Mouse (Mus musculus) 3134 (cell line): ENCODE results near the gene Olfr156.
"Not testable (repeated sequence)": the region's sequence is repeated elsewhere in the genome, so short reads cannot be mapped to it uniquely, and the experiment has no call there.

Source experiments
- DNase-seq: peaks from one replicate; pipeline ENCODE4 v3.0.0-alpha.2; 2011; ENCODE audit warnings: low spot score; ENCODE audit not compliant: insufficient read length; ENCODE audit errors: extremely low read depth

The Olfr156 gene

GRCm38 (mm10) chr4:43823845-43824337, at the start of gene Olfr156:
Gene Olfr156, minus strand, starts transcription at chr4:43823895.
- peak; percentile 51 for DNase-seq

DNA sequence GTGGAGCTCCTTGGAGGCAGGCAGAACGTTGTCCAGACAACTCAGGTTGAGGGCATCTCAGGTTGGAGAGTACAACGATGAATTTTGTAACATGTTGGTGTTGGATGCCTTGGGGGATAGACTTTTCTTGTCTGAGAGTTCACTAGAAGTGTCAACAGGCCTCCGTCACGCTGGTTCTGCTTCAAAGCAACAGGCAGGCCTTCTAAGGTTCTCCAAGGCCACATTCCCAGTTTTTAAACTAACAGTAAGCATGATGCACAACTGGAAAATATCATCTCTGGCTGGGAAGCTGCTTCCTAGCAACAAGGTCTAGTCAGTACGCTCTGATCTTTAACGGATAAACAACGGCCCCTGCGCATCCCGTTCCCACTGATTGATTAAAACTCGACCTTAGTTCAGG, 46.1 kb upstream of the Olfr156 start:
- DNase-seq, result no peak

GRCm38 (mm10) chr4:43863298-43863697, 39.6 kb upstream of the Olfr156 start:
- DNase-seq, result no peak

GRCm38 (mm10) chr4:43860744-43861519, 37.2 kb upstream of the Olfr156 start:
- DNase-seq, result peak; percentile 64

- DNase-seq, result peak; percentile 20
Measured at GRCm38 (mm10) chr4:43859886-43860285, 36.2 kb upstream of the Olfr156 start.

DNA sequence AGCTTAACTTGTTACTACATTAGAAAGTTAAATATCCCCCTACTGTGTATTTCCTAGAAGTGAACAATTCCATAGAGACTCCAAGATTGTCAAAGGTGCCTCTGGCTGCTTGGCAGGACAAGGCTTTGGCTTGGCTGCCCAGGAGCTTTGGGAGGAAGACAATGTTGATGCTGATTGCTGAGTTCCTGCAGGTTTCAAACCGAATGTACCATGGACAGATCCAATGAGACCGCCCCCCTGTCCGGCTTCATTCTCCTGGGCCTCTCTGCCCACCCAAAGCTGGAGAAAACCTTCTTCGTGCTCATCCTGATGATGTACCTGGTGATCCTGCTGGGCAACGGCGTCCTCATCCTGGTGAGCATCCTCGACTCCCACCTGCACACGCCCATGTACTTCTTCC, 30.4 kb upstream of the Olfr156 start:
- DNase-seq, result no peak

GRCm38 (mm10) chr4:43851265-43851664, 27.6 kb upstream of the Olfr156 start, which contains the start of gene Olfr155:
Gene Olfr155, plus strand, starts transcription at chr4:43851565.
- no peak for DNase-seq

DNA sequence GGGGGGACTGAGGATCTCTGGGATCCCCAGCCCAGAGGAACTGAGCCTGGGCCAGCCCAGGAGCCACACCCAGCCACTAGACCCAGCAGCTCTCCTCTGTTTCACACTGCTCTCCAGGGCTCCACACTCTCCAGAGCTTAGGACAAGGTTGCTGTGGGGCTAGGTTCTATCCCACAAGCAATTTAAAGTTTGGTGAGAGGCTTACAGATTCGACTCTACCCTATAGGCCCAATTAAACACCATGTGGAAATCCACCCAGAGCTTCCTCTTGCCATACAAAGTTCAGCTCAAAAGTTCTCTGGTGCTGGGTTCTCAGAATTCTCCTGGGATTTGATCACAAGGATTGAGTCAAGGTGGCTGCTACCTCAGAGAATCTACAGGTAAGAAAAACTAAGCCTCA, 16.4 kb upstream of the Olfr156 start, which contains the start of gene Olfr157:
Olfr157 (minus strand) TSS at position 101 of the 400 bp plus-strand sequence.
- no peak for DNase-seq

DNA sequence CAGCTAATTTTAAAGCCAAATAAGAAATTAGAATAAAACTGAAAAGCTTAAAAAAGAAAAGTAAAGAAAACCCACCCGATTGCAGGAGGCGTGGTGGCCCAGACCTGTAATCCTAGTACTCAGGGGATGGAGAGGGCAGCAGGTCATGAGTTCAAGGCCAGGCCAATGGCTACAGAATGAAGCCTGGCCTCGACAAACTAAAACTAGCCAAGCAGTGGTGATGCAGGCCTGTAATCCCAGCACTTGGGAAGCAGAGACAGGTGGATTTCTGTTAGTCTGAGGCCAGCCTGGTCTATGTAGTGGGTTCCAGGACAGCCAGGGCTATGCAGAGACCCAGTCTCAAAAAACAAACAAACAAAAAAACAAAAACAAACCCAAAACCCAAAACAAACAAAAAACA, 14.6 kb upstream of the Olfr156 start:
- no peak for DNase-seq

- no peak for DNase-seq
Measured at GRCm38 (mm10) chr4:43834749-43835148, 11.1 kb upstream of the Olfr156 start.

DNA sequence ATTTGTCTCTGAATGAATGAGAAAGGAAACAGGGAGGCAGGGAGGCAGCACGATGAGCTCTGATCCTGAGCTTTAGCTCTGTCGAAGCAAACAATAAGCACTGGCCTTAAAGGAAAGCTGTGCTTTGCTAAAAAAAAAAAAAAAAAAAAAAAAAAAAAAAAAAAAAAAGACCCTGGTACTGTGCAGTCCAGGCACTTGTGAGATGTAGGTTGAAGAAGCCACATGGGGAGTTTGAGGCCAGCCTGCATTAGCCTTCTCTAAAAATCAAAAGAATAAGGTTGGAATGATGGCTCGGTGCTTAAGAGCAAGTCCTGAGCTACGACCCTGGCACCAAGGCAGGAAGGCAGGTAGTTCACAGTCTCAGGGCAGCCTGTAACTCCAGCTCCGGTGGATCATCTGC, 10.1 kb upstream of the Olfr156 start:
- DNase-seq, result no peak

- no peak for DNase-seq
Measured at GRCm38 (mm10) chr4:43832031-43832430, 8.3 kb upstream of the Olfr156 start.

DNA sequence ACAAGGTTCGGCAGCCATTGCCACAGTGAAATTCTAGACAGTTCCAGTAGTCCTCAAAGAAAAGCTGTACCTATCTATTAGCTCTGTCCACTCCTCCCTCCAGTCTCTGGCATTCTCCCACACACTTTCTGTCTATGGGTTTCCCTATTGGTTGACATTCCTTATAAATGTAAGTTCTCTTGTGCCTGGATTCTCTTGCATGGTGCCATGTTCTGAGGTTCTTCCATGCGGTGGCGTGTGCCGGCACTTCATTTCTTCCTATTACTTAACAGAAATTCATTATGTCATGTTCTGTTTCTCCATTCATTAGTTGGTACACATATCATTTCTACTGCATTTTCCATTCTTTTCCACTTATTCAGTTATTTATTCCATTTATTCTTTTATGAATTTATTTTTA, 5.1 kb upstream of the Olfr156 start:
- no peak for DNase-seq

DNA sequence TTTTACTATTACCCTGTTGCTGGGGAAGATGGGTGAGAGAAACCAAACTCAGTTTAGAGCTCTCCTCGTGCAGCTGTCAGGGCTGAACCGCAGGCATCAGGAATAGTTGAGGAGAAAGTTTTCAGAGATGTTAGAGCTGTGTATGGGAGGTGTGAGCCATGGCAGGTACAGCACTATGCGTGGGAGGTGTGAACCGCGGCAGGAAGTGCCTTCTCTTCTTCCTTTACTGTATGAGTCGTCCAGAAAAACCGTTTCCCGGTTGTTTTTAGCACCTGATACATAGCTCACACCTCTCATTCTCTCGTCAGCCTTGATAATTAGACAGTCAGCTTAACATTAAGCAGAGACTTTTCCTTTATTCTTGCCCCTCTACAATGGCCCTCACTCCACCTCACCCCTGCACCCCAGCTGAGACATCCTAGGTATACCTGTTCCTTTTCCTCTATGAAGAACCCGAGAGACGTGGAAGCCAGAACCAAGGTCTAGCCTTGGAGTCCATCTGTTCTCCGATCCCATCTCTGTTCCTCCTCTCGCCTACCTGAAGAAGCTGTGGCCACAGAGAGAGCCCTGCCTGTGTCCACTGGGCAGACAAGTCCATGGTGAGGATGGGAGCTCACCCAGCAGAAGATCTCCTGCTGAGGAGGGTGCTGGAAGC, 672 bp downstream of the Olfr156 start:
- no peak for DNase-seq

DNA sequence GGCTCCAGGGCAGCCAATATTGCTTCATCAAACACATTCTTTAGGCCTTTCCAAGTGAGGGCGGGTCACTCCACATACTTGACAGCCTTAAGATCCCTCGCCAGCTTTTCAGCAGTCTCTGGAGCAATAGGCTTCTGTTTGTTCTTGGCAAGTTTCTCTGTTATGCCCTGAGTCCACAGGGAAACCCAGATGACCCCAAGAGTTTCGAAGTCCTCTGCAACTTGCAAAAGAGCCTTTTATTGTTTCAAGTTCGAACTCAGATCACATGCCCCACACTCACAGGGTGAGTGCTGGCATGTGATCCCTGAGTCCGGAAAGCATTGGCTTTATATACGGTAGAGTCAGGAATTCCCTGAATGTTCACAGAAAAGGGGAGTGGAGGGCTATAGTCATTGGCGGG, 24.8 kb downstream of the Olfr156 start:
- no peak for DNase-seq

DNA sequence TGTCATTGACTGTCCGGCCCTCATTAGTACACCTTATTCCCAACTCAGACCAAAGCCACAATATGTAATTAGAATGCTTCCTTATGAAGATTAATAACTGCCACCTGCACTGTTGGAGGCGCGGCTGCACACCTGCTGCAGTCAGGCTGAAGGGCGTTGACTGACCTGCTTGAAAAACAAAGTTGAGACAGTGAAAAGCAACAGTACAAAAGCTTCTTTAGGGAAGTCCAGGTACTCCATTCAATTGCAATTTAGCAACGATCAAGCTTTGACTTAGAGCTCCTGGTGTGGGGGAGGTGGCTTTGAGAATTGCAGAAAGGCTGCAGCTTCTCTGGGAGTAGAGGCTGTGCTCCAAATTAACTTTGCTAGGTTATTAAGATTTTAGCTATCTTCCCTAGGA, 27.9 kb downstream of the Olfr156 start:
- DNase-seq, result not testable (repeated sequence)

DNA sequence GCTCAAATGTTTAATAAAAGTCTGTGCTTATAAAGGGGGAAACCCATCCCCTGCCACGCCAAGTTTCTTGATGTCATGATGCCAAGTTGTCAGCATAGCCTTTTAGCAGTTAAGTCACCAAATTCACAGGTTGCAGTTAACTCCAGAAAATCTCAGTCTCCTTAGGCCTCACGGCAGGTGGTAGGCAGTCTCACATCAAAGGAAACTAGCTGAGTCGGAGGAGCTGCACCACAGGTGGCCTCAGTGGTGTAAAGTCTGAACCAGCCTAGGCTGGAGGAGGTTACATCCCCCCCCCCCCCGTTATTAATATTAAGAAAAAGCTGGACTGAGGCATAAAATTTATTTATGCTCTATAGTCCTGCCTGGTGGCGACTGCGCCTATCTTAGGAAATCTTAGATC, 28.4 kb downstream of the Olfr156 start:
- DNase-seq, result no peak

GRCm38 (mm10) chr4:43772304-43772703, 51.4 kb downstream of the Olfr156 start:
- no peak for DNase-seq

GRCm38 (mm10) chr4:43771626-43772025, 52.1 kb downstream of the Olfr156 start:
- no peak for DNase-seq

GRCm38 (mm10) chr4:43770909-43771308, 52.8 kb downstream of the Olfr156 start, which contains the start of gene Olfr159:
Gene Olfr159, minus strand, starts transcription at chr4:43771009.
- no peak for DNase-seq
